Mouse (Mus musculus): Measurements from ENCODE around the gene Gm867. TPM values are rescaled to one million over a fixed set of nuclear protein-coding genes. Genes with fewer than 3 reads are reported as not detected.
A peak's percentile ranks its signal among the peaks of the same experiment; 100 is the strongest.

The Gm867 gene
- total and polyA plus RNA-seq, 2 experiments from 2014 or later, result 0.73 to 2.3 TPM

DNA sequence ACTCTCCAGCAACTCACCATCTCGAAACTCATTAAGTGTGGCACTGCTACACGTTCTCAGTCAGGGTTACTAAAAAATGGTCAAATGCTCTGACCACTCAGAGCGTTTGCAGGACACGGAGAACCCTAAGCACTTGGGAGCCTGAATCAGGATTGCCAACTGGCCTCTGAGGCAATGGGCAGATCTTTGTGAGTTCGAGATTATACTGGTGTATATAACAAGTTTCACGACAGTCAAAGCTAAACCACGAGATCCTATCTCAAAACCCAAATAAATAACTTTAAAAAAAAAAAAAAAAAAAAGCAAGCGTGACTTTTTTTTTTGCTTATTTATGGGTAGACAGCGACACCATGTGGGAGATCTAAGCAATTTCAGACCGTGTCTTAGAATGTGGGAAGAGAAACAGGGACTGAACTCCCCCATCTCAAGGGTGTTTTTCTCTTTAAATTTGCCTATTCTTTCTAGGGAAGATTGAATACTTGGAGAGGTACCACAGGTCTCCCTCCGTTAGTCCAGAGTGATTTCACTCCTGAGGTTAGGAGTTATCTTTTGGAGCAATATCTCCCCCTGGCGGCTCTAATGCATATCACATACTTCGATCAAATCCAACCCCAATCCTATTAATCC is 11.1 kb upstream of the Gm867 start:
- peaks cover 3% of the 10 kb centered on the region; the same call in 1 of the 2 replicates for H3K4me1 ChIP-seq (ENCODE audit: insufficient read depth, low read length)
- 4% methylated on average over 13 of the region's 13 CpGs for WGBS
- H3K27me3 ChIP-seq (ENCODE audit: insufficient read depth, low read length), result no peaks in the 10 kb centered on the region
- DNase-seq (ENCODE audit: low spot score) (peak; percentile 78), ATAC-seq (peak; percentile 30)
- no peaks in the 10 kb centered on the region for H3K9me3 ChIP-seq (ENCODE audit: low read length)
- no peaks in the 10 kb centered on the region for H3K36me3 ChIP-seq (ENCODE audit: insufficient read depth, low read length)
- H3K9ac ChIP-seq (replicated peaks; ENCODE audit: low read length), result peak overlapping the region; percentile 43; the same call in 1 of the 2 replicates
- peak overlapping the region; percentile 67 for H3K4me2 ChIP-seq (ENCODE audit: low read depth, low read length)
- no peak overlapping the region for H3K27ac ChIP-seq
- TF ChIP-seq CTCF (IDR thresholded peaks at IDR 0.05; ENCODE audit: low read depth), result peak; percentile 73
- H3K4me3 ChIP-seq (ENCODE audit: low read length), result peak overlapping the region; percentile 31

DNA sequence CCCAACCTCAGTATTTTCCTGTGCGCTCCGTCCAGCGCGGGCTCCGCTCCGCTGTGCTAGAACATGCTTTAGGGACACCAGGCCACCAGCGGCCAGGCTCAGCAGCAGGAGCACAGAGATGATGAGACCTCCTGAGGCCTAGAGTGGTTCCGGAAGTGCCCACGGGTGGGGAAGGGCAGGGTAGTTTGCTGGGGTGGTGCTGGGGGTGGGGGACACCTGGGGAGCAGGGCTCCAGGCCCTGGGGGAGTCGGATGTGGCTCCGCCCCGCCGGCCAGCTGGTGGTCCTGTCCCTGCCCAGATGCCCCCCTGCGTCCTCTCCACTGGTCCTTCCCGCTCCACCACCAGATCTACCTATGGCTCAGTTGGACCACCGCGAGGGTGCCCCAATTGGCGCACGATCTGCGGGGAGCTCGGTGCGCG is 10.3 kb upstream of the Gm867 start:
- Histone ChIP-seq H3K9me3 (ENCODE audit: low read length) (no peaks in the 10 kb centered on the region), H3K4me2 (ENCODE audit: low read depth, low read length) (peak overlapping the region; percentile 67), H3K36me3 (ENCODE audit: insufficient read depth, low read length) (no peaks in the 10 kb centered on the region), H3K4me1 (ENCODE audit: insufficient read depth, low read length) (peaks cover 3% of the 10 kb centered on the region; the same call in 1 of the 2 replicates), H3K4me3 (ENCODE audit: low read length) (peak overlapping the region; percentile 31), H3K9ac (replicated peaks; ENCODE audit: low read length) (peak overlapping the region; percentile 43), H3K27ac (no peak overlapping the region), H3K27me3 (ENCODE audit: insufficient read depth, low read length) (no peaks in the 10 kb centered on the region)
- TF ChIP-seq CTCF (IDR thresholded peaks at IDR 0.05; ENCODE audit: low read depth), result no peak
- 4% methylated on average over 23 of the region's 23 CpGs for WGBS
- DNase-seq (ENCODE audit: low spot score) (peak; percentile 54), ATAC-seq (peak; percentile 52)

DNA sequence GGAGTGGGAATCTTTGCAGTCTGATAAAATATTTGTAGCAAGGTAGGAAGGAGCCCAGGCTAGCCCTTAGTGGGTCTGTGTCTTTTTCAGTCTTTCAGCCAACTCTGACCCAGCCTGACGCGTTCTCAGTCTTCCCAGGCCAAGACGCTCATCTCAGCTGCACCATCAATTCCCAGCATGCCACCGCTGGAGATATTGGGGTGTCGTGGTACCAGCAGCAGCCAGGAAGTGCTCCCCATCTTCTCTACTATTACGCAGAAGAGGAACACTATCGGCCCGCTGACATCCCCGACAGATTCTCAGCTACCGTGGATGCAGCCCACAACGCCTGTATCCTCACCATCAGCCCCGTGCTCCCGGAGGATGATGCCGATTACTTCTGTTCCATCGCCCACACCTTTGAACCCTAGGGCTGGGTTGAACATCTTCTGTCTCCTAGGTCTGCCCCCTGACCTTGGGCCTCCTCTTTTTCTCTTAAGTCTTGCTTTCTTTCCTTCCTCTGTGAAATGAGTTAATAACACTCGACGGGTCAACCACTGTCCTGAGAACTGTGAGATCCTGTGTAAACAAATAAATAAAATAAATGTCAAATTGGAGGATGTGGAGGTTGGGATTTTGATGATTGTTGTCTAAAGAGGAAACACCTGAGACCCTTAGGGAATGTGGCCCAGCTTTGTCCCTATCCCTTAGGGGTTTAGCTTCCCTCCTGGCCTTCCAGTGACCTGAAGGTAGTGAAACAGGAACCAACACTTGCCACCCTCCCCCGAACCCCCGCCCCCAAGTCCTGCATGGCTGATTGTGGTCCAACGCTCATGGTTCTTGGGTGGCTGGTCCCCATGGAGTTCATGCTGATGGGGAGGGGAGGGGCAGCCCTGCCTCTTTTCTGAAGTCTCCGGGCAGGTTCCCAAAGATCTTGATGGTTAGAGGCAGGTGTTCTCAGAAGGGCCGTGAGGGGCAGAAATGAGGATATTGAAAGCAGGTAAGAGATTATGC is 8.9 kb upstream of the Gm867 start:
- Histone ChIP-seq H3K4me2 (ENCODE audit: low read depth, low read length) (no peak overlapping the region), H3K27me3 (ENCODE audit: insufficient read depth, low read length) (no peaks in the 10 kb centered on the region), H3K9ac (replicated peaks; ENCODE audit: low read length) (no peak overlapping the region), H3K27ac (no peak overlapping the region), H3K9me3 (ENCODE audit: low read length) (no peaks in the 10 kb centered on the region), H3K36me3 (ENCODE audit: insufficient read depth, low read length) (no peaks in the 10 kb centered on the region), H3K4me1 (ENCODE audit: insufficient read depth, low read length) (peaks cover 3% of the 10 kb centered on the region; the same call in 1 of the 2 replicates), H3K4me3 (ENCODE audit: low read length) (no peak overlapping the region)
- WGBS, result 83% methylated on average over 22 of the region's 22 CpGs
- no peak for TF ChIP-seq CTCF (IDR thresholded peaks at IDR 0.05; ENCODE audit: low read depth)
- no peak for ATAC-seq
- DNase-seq (ENCODE audit: low spot score), result no peak

DNA sequence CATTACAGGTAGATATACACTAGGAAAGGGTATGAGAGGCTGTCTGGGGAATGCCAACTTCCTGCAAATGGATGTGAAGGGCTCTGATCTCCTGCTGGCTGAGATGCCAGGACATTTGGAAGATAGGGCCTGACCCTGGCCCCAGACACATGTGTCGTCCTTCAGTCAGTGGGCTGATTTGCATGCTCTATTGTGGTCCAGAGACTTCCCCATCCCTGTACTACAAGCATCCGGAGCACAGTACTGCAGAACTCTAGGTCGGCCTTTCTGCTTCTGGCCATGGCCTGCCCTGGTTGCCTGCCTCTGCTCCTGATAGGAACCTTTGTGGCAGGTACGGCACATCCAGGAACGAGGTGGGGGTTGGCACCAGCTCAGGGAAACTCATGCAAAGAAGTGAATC is 7.6 kb upstream of the Gm867 start:
- Histone ChIP-seq H3K36me3 (ENCODE audit: insufficient read depth, low read length) (no peaks in the 10 kb centered on the region), H3K9me3 (ENCODE audit: low read length) (no peaks in the 10 kb centered on the region), H3K4me2 (ENCODE audit: low read depth, low read length) (no peak overlapping the region), H3K27ac (no peak overlapping the region), H3K9ac (replicated peaks; ENCODE audit: low read length) (no peak overlapping the region), H3K4me3 (ENCODE audit: low read length) (no peak overlapping the region), H3K27me3 (ENCODE audit: insufficient read depth, low read length) (no peaks in the 10 kb centered on the region), H3K4me1 (ENCODE audit: insufficient read depth, low read length) (peaks cover 8% of the 10 kb centered on the region; the same call in 1 of the 2 replicates)
- DNase-seq (ENCODE audit: low spot score) (no peak), ATAC-seq (no peak)
- 72% methylated on average over 5 of the region's 5 CpGs for WGBS
- no peak for TF ChIP-seq CTCF (IDR thresholded peaks at IDR 0.05; ENCODE audit: low read depth)

- WGBS, result 85% methylated on average over 7 of the region's 7 CpGs
- Histone ChIP-seq H3K9me3 (ENCODE audit: low read length) (no peaks in the 10 kb centered on the region), H3K4me2 (ENCODE audit: low read depth, low read length) (no peak overlapping the region), H3K9ac (replicated peaks; ENCODE audit: low read length) (no peak overlapping the region), H3K36me3 (ENCODE audit: insufficient read depth, low read length) (no peaks in the 10 kb centered on the region), H3K4me3 (ENCODE audit: low read length) (no peak overlapping the region), H3K4me1 (ENCODE audit: insufficient read depth, low read length) (peaks cover 7% of the 10 kb centered on the region; the same call in 1 of the 2 replicates), H3K27ac (no peak overlapping the region), H3K27me3 (ENCODE audit: insufficient read depth, low read length) (no peaks in the 10 kb centered on the region)
- no peak for TF ChIP-seq CTCF (IDR thresholded peaks at IDR 0.05; ENCODE audit: low read depth)
- ATAC-seq, result no peak
- DNase-seq (ENCODE audit: low spot score), result no peak
Observed at GRCm38 (mm10) chr10:75945896-75946295, 5.4 kb upstream of the Gm867 start.

GRCm38 (mm10) chr10:75945213-75945612 is 4.7 kb upstream of the Gm867 start:
- Histone ChIP-seq H3K4me2 (ENCODE audit: low read depth, low read length) (no peak overlapping the region), H3K9me3 (ENCODE audit: low read length) (no peaks in the 10 kb centered on the region), H3K27ac (no peak overlapping the region), H3K36me3 (ENCODE audit: insufficient read depth, low read length) (no peaks in the 10 kb centered on the region), H3K27me3 (ENCODE audit: insufficient read depth, low read length) (no peaks in the 10 kb centered on the region), H3K4me1 (ENCODE audit: insufficient read depth, low read length) (peaks cover 5% of the 10 kb centered on the region; the same call in 1 of the 2 replicates), H3K9ac (replicated peaks; ENCODE audit: low read length) (no peak overlapping the region), H3K4me3 (ENCODE audit: low read length) (no peak overlapping the region)
- TF ChIP-seq CTCF (IDR thresholded peaks at IDR 0.05; ENCODE audit: low read depth), result no peak
- ATAC-seq, result no peak
- DNase-seq (ENCODE audit: low spot score), result no peak
- 88% methylated on average over 7 of the region's 7 CpGs for WGBS
